Mouse (Mus musculus) heart, embryonic 12.5 days (tissue): ENCODE measurements around the gene Epdr1. TPM values are rescaled to one million over a fixed set of nuclear protein-coding genes. Genes with fewer than 3 reads are reported as not detected.

Experiments used
- ATAC-seq: fragments of 200-750 bp; cut with Nextera tagmentation; 2 replicates; pipeline ENCODE4 v1.8.0; 2017; ENCODE audit warnings: moderate TSS enrichment, moderate library complexity; ENCODE audit not compliant: insufficient number of reproducible peaks, low FRiP score
- H3K27ac ChIP-seq: fragments of 300-500 bp; sonication (generic); 2 replicates; pipeline ENCODE4 v1.5.1; 2016; ENCODE audit warnings: mild to moderate bottlenecking, moderate library complexity; ENCODE audit not compliant: poor library complexity, severe bottlenecking
- H3K27me3 ChIP-seq: fragments of 300-500 bp; sonication (generic); replicated peaks from 2 replicates; pipeline ENCODE4 v1.6.1; 2016; ENCODE audit warnings: mild to moderate bottlenecking, moderate library complexity
- H3K36me3 ChIP-seq: fragments of 300-500 bp; sonication (generic); 2 replicates; pipeline ENCODE4 v1.6.1; 2016; ENCODE audit warnings: mild to moderate bottlenecking, moderate library complexity
- H3K4me1 ChIP-seq: fragments of 300-500 bp; sonication (generic); replicated peaks from 2 replicates; pipeline ENCODE4 v1.6.1; 2016; ENCODE audit warnings: mild to moderate bottlenecking
- H3K4me2 ChIP-seq: fragments of 300-500 bp; sonication (generic); 2 replicates; pipeline ENCODE4 v1.6.1; 2016; ENCODE audit warnings: mild to moderate bottlenecking, moderate library complexity
- H3K4me3 ChIP-seq: fragments of 300-500 bp; sonication (generic); 2 replicates; pipeline ENCODE4 v1.5.1; 2016; ENCODE audit warnings: mild to moderate bottlenecking
- H3K9ac ChIP-seq: fragments of 300-500 bp; sonication (generic); 2 replicates; pipeline ENCODE4 v1.6.1; 2016; ENCODE audit warnings: mild to moderate bottlenecking, moderate library complexity
- H3K9me3 ChIP-seq: fragments of 300-500 bp; sonication (generic); replicated peaks from 2 replicates; pipeline ENCODE4 v1.6.1; 2016; ENCODE audit warnings: mild to moderate bottlenecking, moderate library complexity
- WGBS: fragments of 180-500 bp; shearing (Covaris S2); methylation state at CpG from one replicate; pipeline ENCODE4 v1.1.7; 2016; 5-methylcytosine and 5-hydroxymethylcytosine counted together
- polyA plus RNA-seq: library from polyadenylated mRNA; unstranded; fragments of >200 nt; fragmentation: Nextera tagmentation; extraction: Ambion mirVana; gene quantifications from 2 replicates; pipeline ENCODE4 v1.2.1, GENCODE M21; 2016

Epdr1 gene
- polyA plus RNA-seq = 38.0 and 41.7 TPM in 2 replicates

- under 1% methylated on average over 46 of the region's 46 CpGs for WGBS
- Histone ChIP-seq H3K36me3 (no peaks in the 10 kb centered on the region), H3K4me1 (0 out of 2 replicates have a peak, but pooled peaks cover 8% of the 10 kb centered on the region), H3K4me2 (peak within 1 kb of the TSS; percentile 82), H3K9me3 (no peaks in the 10 kb centered on the region), H3K4me3 (peak within 1 kb of the TSS; percentile 69), H3K27me3 (peaks cover 11% of the 10 kb centered on the region), H3K9ac (peak within 1 kb of the TSS; percentile 88), H3K27ac (peak within 1 kb of the TSS; percentile 46)
- ATAC-seq = peak; percentile 68
Observed at GRCm38 (mm10) chr13:19619216-19619927, at the start of gene Epdr1. Gene Epdr1, minus strand, starts transcription at chr13:19619927.

GRCm38 (mm10) chr13:19668355-19669140 is 48.8 kb upstream of the Epdr1 start:
- no peak overlapping the region for H3K4me3 ChIP-seq
- ATAC-seq = no peak

DNA sequence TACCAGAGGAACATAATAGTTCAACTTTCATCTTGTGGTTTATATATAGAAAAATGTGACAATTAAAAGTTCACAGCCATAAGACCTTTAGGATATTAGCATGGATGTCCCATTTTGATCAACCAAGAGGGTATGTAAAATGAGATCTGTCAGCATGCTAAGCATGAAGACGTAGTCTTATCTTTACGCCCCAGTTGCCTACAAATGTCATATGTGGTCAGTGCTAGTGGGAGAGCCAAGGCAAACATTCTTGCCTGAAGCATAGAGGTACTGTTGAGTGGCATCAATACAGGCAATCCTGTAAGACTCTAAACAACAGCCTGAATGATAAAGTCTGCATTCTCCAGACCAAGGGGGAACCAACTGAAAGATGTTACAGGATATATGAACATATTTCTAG is 32.7 kb upstream of the Epdr1 start:
- no peak for ATAC-seq
- Histone ChIP-seq H3K4me1 (no peaks in the 10 kb centered on the region), H3K9me3 (no peaks in the 10 kb centered on the region), H3K4me2 (no peak overlapping the region), H3K27me3 (no peaks in the 10 kb centered on the region), H3K9ac (no peak overlapping the region), H3K27ac (no peak overlapping the region), H3K36me3 (no peaks in the 10 kb centered on the region), H3K4me3 (no peak overlapping the region)
- WGBS = 76% methylated on average over 2 of the region's 2 CpGs

More at GRCm38 (mm10) chr13:19668355-19669140, 48.8 kb upstream of the Epdr1 start:
- H3K27ac ChIP-seq = no peak overlapping the region
- no peak overlapping the region for H3K4me2 ChIP-seq
- H3K27me3 ChIP-seq = no peaks in the 10 kb centered on the region
- WGBS = 77% methylated on average over 4 of the region's 4 CpGs
- no peaks in the 10 kb centered on the region; the same call in 1 of the 2 replicates for H3K9me3 ChIP-seq
- H3K36me3 ChIP-seq = no peaks in the 10 kb centered on the region
- no peak overlapping the region for H3K9ac ChIP-seq
- H3K4me1 ChIP-seq = no peaks in the 10 kb centered on the region

DNA sequence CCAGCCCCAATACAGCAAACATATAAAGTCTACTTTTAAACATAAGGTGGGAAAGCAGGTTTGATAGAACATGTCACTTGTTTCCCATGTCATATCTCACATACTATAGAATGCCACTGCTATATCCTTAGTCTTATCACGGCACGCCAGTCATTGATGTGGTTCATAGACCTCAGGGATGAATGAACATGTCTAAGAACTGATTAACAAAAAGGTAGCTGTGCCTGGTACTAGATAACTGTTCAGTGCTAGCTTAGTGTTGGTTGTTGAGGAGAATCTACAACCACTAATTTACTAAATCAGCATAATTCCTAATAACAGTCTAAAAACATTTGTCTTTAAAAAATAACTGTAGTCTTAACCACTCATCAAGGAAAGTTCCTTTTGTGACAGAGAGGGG is 30.1 kb upstream of the Epdr1 start:
- Histone ChIP-seq H3K4me3 (no peak overlapping the region), H3K27ac (no peak overlapping the region), H3K9me3 (no peaks in the 10 kb centered on the region), H3K4me1 (no peaks in the 10 kb centered on the region), H3K4me2 (no peak overlapping the region), H3K9ac (no peak overlapping the region), H3K27me3 (no peaks in the 10 kb centered on the region), H3K36me3 (no peaks in the 10 kb centered on the region)
- no peak for ATAC-seq
- 87% methylated on average over 2 of the region's 2 CpGs for WGBS

DNA sequence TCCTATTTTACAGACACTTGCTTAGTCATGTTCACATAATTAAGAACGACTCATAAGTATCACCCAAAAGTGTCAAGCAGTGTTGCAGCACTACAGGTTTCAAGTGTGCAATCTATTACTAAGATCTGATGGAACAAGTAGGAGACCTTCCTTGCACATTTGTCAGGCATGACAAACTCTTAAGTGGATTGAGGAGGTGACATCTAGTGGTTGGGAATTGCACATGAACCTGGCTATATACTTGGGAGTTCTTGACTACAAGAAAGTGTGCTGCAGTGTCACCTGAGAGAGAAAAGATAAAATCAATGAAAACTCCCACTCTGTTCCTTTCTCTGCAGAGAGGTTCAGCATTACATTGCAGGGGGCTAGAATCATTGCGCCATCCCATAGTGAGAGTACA is 24.5 kb upstream of the Epdr1 start:
- Histone ChIP-seq H3K9ac (no peak overlapping the region), H3K9me3 (no peaks in the 10 kb centered on the region), H3K36me3 (no peaks in the 10 kb centered on the region), H3K4me1 (no peaks in the 10 kb centered on the region), H3K27ac (no peak overlapping the region), H3K4me3 (no peak overlapping the region), H3K27me3 (no peaks in the 10 kb centered on the region), H3K4me2 (no peak overlapping the region)
- ATAC-seq = no peak
- WGBS = 63% methylated on average over 2 of the region's 2 CpGs

- H3K9me3 ChIP-seq = no peaks in the 10 kb centered on the region
- no peaks in the 10 kb centered on the region for H3K4me1 ChIP-seq
- no peaks in the 10 kb centered on the region for H3K36me3 ChIP-seq
- no peak overlapping the region for H3K27ac ChIP-seq
- no peak overlapping the region for H3K9ac ChIP-seq
- no peaks in the 10 kb centered on the region for H3K27me3 ChIP-seq
- H3K4me2 ChIP-seq = no peak overlapping the region
- H3K4me3 ChIP-seq = no peak overlapping the region
- WGBS = 50% methylated on average over 1 of the region's 1 CpGs
- ATAC-seq = no peak
Observed at GRCm38 (mm10) chr13:19643519-19643918, 23.8 kb upstream of the Epdr1 start.

DNA sequence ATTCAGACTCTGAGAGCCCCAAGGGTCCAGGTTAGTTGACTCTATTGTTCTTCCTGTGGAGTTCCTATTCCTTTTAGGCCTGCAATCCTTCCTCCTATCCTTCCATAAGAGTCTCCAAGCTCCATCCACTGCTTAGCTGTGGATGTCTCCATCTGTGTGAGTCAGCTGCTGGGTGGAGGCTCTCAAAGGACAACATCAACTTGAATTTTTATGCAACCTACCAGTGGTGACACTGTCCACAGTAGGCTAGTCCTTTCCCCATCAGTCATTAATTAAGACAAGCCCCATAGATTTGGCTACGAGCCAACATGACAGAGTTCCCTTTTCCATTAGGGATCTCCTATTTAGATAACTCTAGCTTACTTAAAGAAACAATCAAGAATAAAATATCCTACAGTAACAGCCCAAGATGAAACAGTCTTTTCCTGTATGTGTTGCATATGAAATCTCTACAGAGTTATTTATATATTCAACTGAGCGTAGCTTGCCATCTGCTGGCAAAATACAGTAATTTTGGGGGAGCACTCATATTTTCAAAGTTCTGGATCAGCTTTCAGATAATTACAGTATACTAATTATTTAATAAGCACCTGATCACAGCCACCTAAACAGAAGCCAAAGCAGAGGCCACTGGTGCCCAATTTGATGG is 20.6 kb upstream of the Epdr1 start:
- Histone ChIP-seq H3K4me1 (no peaks in the 10 kb centered on the region), H3K4me2 (no peak overlapping the region), H3K27me3 (no peaks in the 10 kb centered on the region), H3K27ac (no peak overlapping the region), H3K36me3 (no peaks in the 10 kb centered on the region), H3K9ac (no peak overlapping the region), H3K9me3 (no peaks in the 10 kb centered on the region), H3K4me3 (no peak overlapping the region)
- no peak for ATAC-seq
- 72% methylated on average over 2 of the region's 2 CpGs for WGBS

DNA sequence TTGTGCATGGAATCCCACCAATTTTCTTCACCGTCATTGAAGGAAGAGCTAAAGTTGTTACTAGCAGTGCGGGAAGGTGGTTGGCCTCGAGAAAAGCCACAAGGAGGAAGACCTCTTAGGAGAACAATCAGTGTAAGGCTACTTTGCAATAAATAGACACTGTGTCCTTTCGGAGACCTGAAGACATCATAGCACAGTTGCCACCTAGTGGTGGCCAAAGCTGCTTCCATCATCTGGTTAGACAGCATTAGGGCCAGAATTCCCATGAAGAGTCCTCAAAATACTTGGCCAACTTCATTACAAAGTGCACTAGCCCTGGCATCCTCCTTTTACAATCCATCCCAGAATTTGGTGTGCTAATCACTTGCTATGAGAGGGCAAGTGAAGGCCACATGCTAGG is 16.4 kb upstream of the Epdr1 start:
- no peak for ATAC-seq

GRCm38 (mm10) chr13:19630768-19631709 is 11.3 kb upstream of the Epdr1 start:
- ATAC-seq = no peak
- Histone ChIP-seq H3K27ac (no peak overlapping the region), H3K4me1 (no peaks in the 10 kb centered on the region), H3K9me3 (no peaks in the 10 kb centered on the region), H3K9ac (no peak overlapping the region), H3K4me3 (no peak overlapping the region), H3K36me3 (no peaks in the 10 kb centered on the region), H3K4me2 (no peak overlapping the region), H3K27me3 (no peaks in the 10 kb centered on the region)
- 79% methylated on average over 5 of the region's 5 CpGs for WGBS

More for the DNA sequence above, 16.4 kb upstream of the Epdr1 start:
- Histone ChIP-seq H3K27ac (no peak overlapping the region), H3K36me3 (no peaks in the 10 kb centered on the region), H3K27me3 (no peaks in the 10 kb centered on the region), H3K4me2 (no peak overlapping the region), H3K4me3 (no peak overlapping the region), H3K4me1 (no peaks in the 10 kb centered on the region), H3K9ac (no peak overlapping the region), H3K9me3 (no peaks in the 10 kb centered on the region)
- 55% methylated on average over 4 of the region's 4 CpGs for WGBS

GRCm38 (mm10) chr13:19626473-19626872 is 6.7 kb upstream of the Epdr1 start:
- Histone ChIP-seq H3K4me2 (no peak overlapping the region), H3K36me3 (no peaks in the 10 kb centered on the region), H3K27ac (no peak overlapping the region), H3K4me1 (0 out of 2 replicates have a peak, but pooled peaks cover 5% of the 10 kb centered on the region), H3K9me3 (no peaks in the 10 kb centered on the region), H3K4me3 (no peak overlapping the region), H3K27me3 (peaks cover 20% of the 10 kb centered on the region), H3K9ac (no peak overlapping the region)
- WGBS = 63% methylated on average over 1 of the region's 1 CpGs
- ATAC-seq = no peak
